Mouse (Mus musculus): Measurements from ENCODE around the gene Stx18. TPM values are rescaled to one million over a fixed set of nuclear protein-coding genes. Genes with fewer than 3 reads are reported as not detected.

Gene Stx18
- total and polyA plus RNA-seq, 2 experiments from 2014 or later: 14.0 to 24.4 TPM

DNA sequence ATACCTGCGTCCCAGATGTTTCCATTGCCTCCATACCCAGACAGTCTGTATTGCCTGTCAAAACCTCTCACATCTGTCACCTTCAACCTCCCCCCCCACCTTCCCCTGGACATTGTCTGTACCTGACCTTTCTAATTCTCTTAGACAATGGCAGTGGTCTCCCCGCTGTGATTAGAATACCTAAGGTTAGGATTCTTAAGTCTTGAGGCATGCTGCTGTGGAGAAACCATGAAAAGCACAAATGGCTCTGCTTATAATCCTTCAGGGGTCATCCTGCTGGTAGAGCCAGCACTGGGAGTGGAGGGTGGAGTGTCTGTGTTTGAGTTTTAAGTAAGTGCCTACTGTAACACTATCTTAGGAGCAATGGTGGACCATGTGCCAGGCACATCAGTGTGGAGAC lies 64.4 kb downstream of the Stx18 start:
- no peak overlapping the region for H3K4me3 ChIP-seq (ENCODE audit: low read depth, low read length)
- 69% methylated on average over 2 of the region's 2 CpGs for WGBS
- H3K4me2 ChIP-seq (ENCODE audit: low read depth, low read length, poor library complexity, severe bottlenecking): no peak overlapping the region
- H3K9ac ChIP-seq (replicated peaks; ENCODE audit: low read length, poor library complexity, severe bottlenecking): no peak overlapping the region
- ATAC-seq (ENCODE audit: low FRiP score) (no peak), DNase-seq (ENCODE audit: low spot score) (no peak)
- H3K27me3 ChIP-seq (ENCODE audit: insufficient read depth, low read length): no peaks in the 10 kb centered on the region
- peaks cover 11% of the 10 kb centered on the region; the same call in 1 of the 2 replicates for H3K36me3 ChIP-seq (ENCODE audit: insufficient read depth, low read length)
- H3K9me3 ChIP-seq (ENCODE audit: low read length): no peaks in the 10 kb centered on the region
- no peak overlapping the region for H3K27ac ChIP-seq (ENCODE audit: low read depth, low read length)
- no peak for TF ChIP-seq CTCF (IDR thresholded peaks at IDR 0.05)
- no peaks in the 10 kb centered on the region for H3K4me1 ChIP-seq (ENCODE audit: insufficient read depth, low read length)

GRCm38 (mm10) chr5:38106080-38106697 lies 67.6 kb downstream of the Stx18 start:
- Histone ChIP-seq H3K27ac (ENCODE audit: low read depth, low read length) (no peak overlapping the region), H3K4me1 (ENCODE audit: insufficient read depth, low read length) (no peaks in the 10 kb centered on the region), H3K9me3 (ENCODE audit: low read length) (no peaks in the 10 kb centered on the region), H3K4me2 (ENCODE audit: low read depth, low read length, poor library complexity, severe bottlenecking) (no peak overlapping the region), H3K27me3 (ENCODE audit: insufficient read depth, low read length) (no peaks in the 10 kb centered on the region), H3K36me3 (ENCODE audit: insufficient read depth, low read length) (peaks cover 11% of the 10 kb centered on the region; the same call in 1 of the 2 replicates), H3K9ac (replicated peaks; ENCODE audit: low read length, poor library complexity, severe bottlenecking) (no peak overlapping the region), H3K4me3 (ENCODE audit: low read depth, low read length) (no peak overlapping the region)
- 90% methylated on average over 14 of the region's 14 CpGs for WGBS
- no peak for TF ChIP-seq CTCF (IDR thresholded peaks at IDR 0.05)
- no peak for ATAC-seq (ENCODE audit: low FRiP score)
- no peak for DNase-seq (ENCODE audit: low spot score)

DNA sequence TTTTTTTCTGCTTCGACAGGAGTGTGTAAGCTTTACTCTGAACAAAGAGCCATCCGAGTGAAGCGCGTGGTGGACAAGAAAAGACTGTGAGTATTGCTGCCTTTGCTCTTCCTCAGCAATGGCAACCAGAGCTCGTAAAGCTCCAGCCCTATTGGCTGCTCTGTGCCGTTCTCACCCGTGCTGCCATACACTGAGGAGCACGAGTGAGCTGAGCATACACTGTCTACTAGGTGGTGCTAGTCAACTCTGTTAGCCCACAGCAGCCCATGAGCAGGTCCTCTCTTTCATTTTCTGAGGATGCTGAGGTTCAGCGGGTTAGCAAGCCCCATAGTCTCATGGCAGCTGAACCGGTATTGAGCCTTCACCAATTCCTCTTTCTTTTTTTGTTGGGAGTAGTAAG lies 68.3 kb downstream of the Stx18 start:
- 89% methylated on average over 10 of the region's 10 CpGs for WGBS
- Histone ChIP-seq H3K4me2 (ENCODE audit: low read depth, low read length, poor library complexity, severe bottlenecking) (no peak overlapping the region), H3K4me1 (ENCODE audit: insufficient read depth, low read length) (no peaks in the 10 kb centered on the region), H3K9ac (replicated peaks; ENCODE audit: low read length, poor library complexity, severe bottlenecking) (no peak overlapping the region), H3K36me3 (ENCODE audit: insufficient read depth, low read length) (peaks cover 11% of the 10 kb centered on the region; the same call in 1 of the 2 replicates), H3K9me3 (ENCODE audit: low read length) (no peaks in the 10 kb centered on the region), H3K27me3 (ENCODE audit: insufficient read depth, low read length) (no peaks in the 10 kb centered on the region), H3K27ac (ENCODE audit: low read depth, low read length) (no peak overlapping the region), H3K4me3 (ENCODE audit: low read depth, low read length) (no peak overlapping the region)
- DNase-seq (ENCODE audit: low spot score): no peak
- TF ChIP-seq CTCF (IDR thresholded peaks at IDR 0.05): no peak
- ATAC-seq (ENCODE audit: low FRiP score): no peak

DNA sequence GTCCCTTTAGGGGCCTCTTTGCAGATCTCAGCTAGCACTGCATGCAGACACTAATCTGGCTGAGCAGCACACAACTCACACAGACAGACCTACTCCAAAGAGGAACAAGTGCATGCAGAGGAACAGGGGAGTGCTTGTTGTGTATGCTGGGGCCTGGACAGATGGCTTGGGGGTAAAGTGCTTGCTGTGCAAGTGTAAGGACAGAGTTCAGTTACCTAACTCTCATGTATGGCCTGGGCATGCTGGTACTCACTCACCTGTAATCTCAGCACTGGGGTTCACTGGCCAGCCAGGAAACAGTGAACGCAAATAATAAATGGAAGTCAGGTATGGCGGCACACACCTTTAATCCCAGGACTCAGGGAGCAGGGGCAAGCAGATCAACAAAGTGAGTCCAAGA lies 76.0 kb downstream of the Stx18 start:
- H3K4me2 ChIP-seq (ENCODE audit: low read depth, low read length, poor library complexity, severe bottlenecking): no peak overlapping the region
- H3K9me3 ChIP-seq (ENCODE audit: low read length): no peaks in the 10 kb centered on the region
- 93% methylated on average over 2 of the region's 2 CpGs for WGBS
- no peaks in the 10 kb centered on the region for H3K27me3 ChIP-seq (ENCODE audit: insufficient read depth, low read length)
- H3K9ac ChIP-seq (replicated peaks; ENCODE audit: low read length, poor library complexity, severe bottlenecking): no peak overlapping the region
- TF ChIP-seq CTCF (IDR thresholded peaks at IDR 0.05): no peak
- H3K4me1 ChIP-seq (ENCODE audit: insufficient read depth, low read length): no peaks in the 10 kb centered on the region
- H3K4me3 ChIP-seq (ENCODE audit: low read depth, low read length): no peak overlapping the region
- ATAC-seq (ENCODE audit: low FRiP score) (no peak), DNase-seq (ENCODE audit: low spot score) (no peak)
- peaks cover 23% of the 10 kb centered on the region for H3K36me3 ChIP-seq (ENCODE audit: insufficient read depth, low read length)
- no peak overlapping the region for H3K27ac ChIP-seq (ENCODE audit: low read depth, low read length)

DNA sequence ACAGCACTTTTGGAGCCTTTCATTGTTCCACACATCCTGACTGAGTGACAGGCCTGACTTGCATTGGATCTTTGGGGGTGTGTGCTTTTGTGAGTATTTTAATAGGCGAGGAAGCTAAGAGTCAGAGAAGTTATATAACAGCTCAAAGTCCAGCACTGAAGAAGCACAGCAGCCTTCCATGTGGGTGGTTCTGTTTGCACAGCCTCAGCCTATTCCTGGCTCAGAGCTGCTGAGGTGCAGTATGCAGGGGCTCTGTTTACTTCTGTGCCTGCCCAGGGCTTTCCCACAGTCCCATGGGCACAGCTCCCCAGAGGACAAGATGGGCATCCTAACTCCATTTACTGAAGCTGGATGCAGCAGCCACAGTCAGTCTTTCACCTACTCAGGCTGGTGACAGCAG lies 78.5 kb downstream of the Stx18 start:
- no peak for TF ChIP-seq CTCF (IDR thresholded peaks at IDR 0.05)
- no peaks in the 10 kb centered on the region for H3K4me1 ChIP-seq (ENCODE audit: insufficient read depth, low read length)
- H3K27me3 ChIP-seq (ENCODE audit: insufficient read depth, low read length): no peaks in the 10 kb centered on the region
- H3K9ac ChIP-seq (replicated peaks; ENCODE audit: low read length, poor library complexity, severe bottlenecking): no peak overlapping the region
- no peak for ATAC-seq (ENCODE audit: low FRiP score)
- H3K9me3 ChIP-seq (ENCODE audit: low read length): no peaks in the 10 kb centered on the region
- WGBS: 73% methylated on average over 1 of the region's 1 CpGs
- no peak overlapping the region for H3K4me2 ChIP-seq (ENCODE audit: low read depth, low read length, poor library complexity, severe bottlenecking)
- H3K4me3 ChIP-seq (ENCODE audit: low read depth, low read length): no peak overlapping the region
- H3K27ac ChIP-seq (ENCODE audit: low read depth, low read length): no peak overlapping the region
- no peak for DNase-seq (ENCODE audit: low spot score)
- H3K36me3 ChIP-seq (ENCODE audit: insufficient read depth, low read length): peaks cover 23% of the 10 kb centered on the region

- 95% methylated on average over 5 of the region's 5 CpGs for WGBS
- peaks cover 27% of the 10 kb centered on the region for H3K36me3 ChIP-seq (ENCODE audit: insufficient read depth, low read length)
- ATAC-seq (ENCODE audit: low FRiP score) (no peak), DNase-seq (ENCODE audit: low spot score) (no peak)
- H3K27me3 ChIP-seq (ENCODE audit: insufficient read depth, low read length): no peaks in the 10 kb centered on the region
- no peak for TF ChIP-seq CTCF (IDR thresholded peaks at IDR 0.05)
- no peak overlapping the region for H3K27ac ChIP-seq (ENCODE audit: low read depth, low read length)
- H3K4me2 ChIP-seq (ENCODE audit: low read depth, low read length, poor library complexity, severe bottlenecking): no peak overlapping the region
- no peaks in the 10 kb centered on the region for H3K4me1 ChIP-seq (ENCODE audit: insufficient read depth, low read length)
- no peaks in the 10 kb centered on the region for H3K9me3 ChIP-seq (ENCODE audit: low read length)
- no peak overlapping the region for H3K9ac ChIP-seq (replicated peaks; ENCODE audit: low read length, poor library complexity, severe bottlenecking)
- H3K4me3 ChIP-seq (ENCODE audit: low read depth, low read length): no peak overlapping the region
These were observed 80.7 kb downstream of the Stx18 start for GRCm38 (mm10) chr5:38119268-38119667.
